Mouse (Mus musculus) small intestine, adult 2 months (tissue): ENCODE data around the gene Shc4.

ENCODE experiments used
- CTCF ChIP-seq: fragments of 200-500 bp; IDR thresholded peaks from 2 replicates; pipeline ENCODE4 v1.5.1; 2012; ENCODE audit warnings: low read depth, mild to moderate bottlenecking, control low read depth, inconsistent platforms, low read length, moderate library complexity, mixed read lengths; ENCODE audit not compliant: insufficient replicate concordance, insufficient read length; ENCODE audit errors: extremely low read depth
- POLR2A ChIP-seq: fragments of 200-500 bp; IDR thresholded peaks from 2 replicates; pipeline ENCODE4 v1.6.1; 2012; ENCODE audit warnings: low read depth, mild to moderate bottlenecking, control low read depth, inconsistent platforms, low read length, moderate library complexity

DNA sequence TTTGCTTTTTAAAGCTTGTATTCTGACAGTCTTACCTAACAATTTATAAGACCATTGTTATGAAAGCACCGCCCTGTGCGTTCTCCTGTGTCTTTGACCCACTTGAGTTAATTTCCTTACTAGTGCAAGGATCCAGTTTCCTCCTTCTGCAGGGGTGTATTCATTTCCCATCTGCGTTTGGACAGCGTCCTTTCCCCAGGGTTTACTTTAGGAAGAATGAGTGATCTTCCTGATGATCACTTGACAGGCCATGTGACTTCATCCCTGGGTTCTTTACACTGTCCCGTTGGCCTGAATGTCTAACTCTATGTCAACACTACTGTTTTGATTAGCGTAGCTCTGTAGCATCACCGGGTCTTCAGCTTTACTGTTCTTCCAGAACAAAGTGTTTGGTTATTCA lies 86.6 kb downstream of the Shc4 start:
- TF ChIP-seq CTCF (no peak), POLR2A (no peak)
